Mouse (Mus musculus) inflammation-experienced regulatory T-cells, adult 16 weeks (primary cell): ENCODE results near the gene Gas2l3. TPM values are rescaled to one million over a fixed set of nuclear protein-coding genes. Genes with fewer than 3 reads are reported as not detected.

Experiments used
- polyA plus RNA-seq: library from polyadenylated mRNA; unstranded; fragments of 100-300 nt; shearing (Covaris generic); gene quantifications from one replicate; pipeline ENCODE4 v1.2.1, GENCODE M21; 2017

Gene Gas2l3
- polyA plus RNA-seq: 0.82 TPM

GRCm38 (mm10) chr10:89443623-89444151, at the start of gene Gas2l3:
TSS of gene Gas2l3 (minus strand) at chr10:89443967.

Other genes starting within 250 kb of the Gas2l3 start
- gene Ano4, start 99.2 kb downstream of the Gas2l3 start, polyA plus RNA-seq: not detected
- gene Nr1h4, start 89.6 kb upstream of the Gas2l3 start, polyA plus RNA-seq: not detected
- not detected for gene Slc17a8, start 177.3 kb upstream of the Gas2l3 start, polyA plus RNA-seq
- gene Scyl2, start 242.3 kb upstream of the Gas2l3 start, polyA plus RNA-seq: 21.6 TPM